Mouse (Mus musculus) heart, postnatal 0 days (tissue): ENCODE data around the gene Ctdnep1. TPM values are rescaled to one million over a fixed set of nuclear protein-coding genes. Genes with fewer than 3 reads are reported as not detected.

Experiments
- ATAC-seq: fragments of 200-750 bp; cut with Nextera tagmentation; 2 replicates; pipeline ENCODE4 v1.8.0; 2017; ENCODE audit warnings: low read depth, moderate number of reproducible peaks, moderate library complexity; ENCODE audit not compliant: insufficient read depth
- DNase-seq: peaks from one replicate; pipeline ENCODE4 v3.0.0-alpha.2; 2016; ENCODE audit warnings: low spot score
- H3K27ac ChIP-seq: fragments of 300-500 bp; sonication (generic); 2 replicates; pipeline ENCODE4 v1.5.1; 2014; ENCODE audit warnings: low read depth, mild to moderate bottlenecking
- H3K27me3 ChIP-seq: fragments of 300-500 bp; sonication (generic); 2 replicates; pipeline ENCODE4 v1.6.1; 2014; ENCODE audit warnings: low read length, mixed read lengths; ENCODE audit not compliant: control insufficient read depth, insufficient read depth
- H3K36me3 ChIP-seq: fragments of 300-500 bp; sonication (generic); replicated peaks from 2 replicates; pipeline ENCODE4 v1.6.1; 2014; ENCODE audit warnings: low read length, mixed read lengths; ENCODE audit not compliant: control insufficient read depth, insufficient read depth
- H3K4me1 ChIP-seq: fragments of 300-500 bp; sonication (generic); 2 replicates; pipeline ENCODE4 v1.6.1; 2014; ENCODE audit warnings: antibody characterized with exemption; ENCODE audit not compliant: control insufficient read depth, insufficient read depth
- H3K4me2 ChIP-seq: fragments of 300-500 bp; sonication (generic); 2 replicates; pipeline ENCODE4 v1.6.1; 2014; ENCODE audit warnings: low read depth, mild to moderate bottlenecking, low read length, moderate library complexity
- H3K4me3 ChIP-seq: fragments of 300-500 bp; sonication (generic); 2 replicates; pipeline ENCODE4 v1.5.1; 2014; ENCODE audit warnings: low read depth, low read length
- H3K9ac ChIP-seq: fragments of 300-500 bp; sonication (generic); replicated peaks from 2 replicates; pipeline ENCODE4 v1.6.1; 2014; ENCODE audit warnings: low read depth, low read length, mixed read lengths
- H3K9me3 ChIP-seq: fragments of 300-500 bp; sonication (generic); replicated peaks from 2 replicates; pipeline ENCODE4 v1.6.1; 2016; ENCODE audit warnings: low read length; ENCODE audit not compliant: control insufficient read depth
- CTCF ChIP-seq: IDR thresholded peaks from 2 replicates; pipeline ENCODE4 v1.5.1; 2016; ENCODE audit warnings: antibody characterized with exemption, control low read depth, low read depth
- EP300 ChIP-seq: IDR thresholded peaks from 2 replicates; pipeline ENCODE4 v1.6.1; 2016; ENCODE audit warnings: antibody characterized with exemption, low read depth
- WGBS: fragments of 180-500 bp; shearing (Covaris S2); extraction: QIAGEN DNeasy Blood & Tissue Kit; methylation state at CpG from one replicate; pipeline ENCODE4 v1.1.7; 2014; 5-methylcytosine and 5-hydroxymethylcytosine counted together
- polyA plus RNA-seq: library from polyadenylated mRNA; unstranded; fragments of >200 nt; fragmentation: Nextera tagmentation; extraction: Ambion mirVana; gene quantifications from 2 replicates; pipeline ENCODE4 v1.2.1, GENCODE M21; 2015
- total RNA-seq: library from RNA; depleted of rRNA; stranded (reverse); fragments of >200 nt; gene quantifications from 2 replicates; pipeline ENCODE4 v1.2.3, GENCODE M21; 2014; ENCODE audit warnings: low replicate concordance

Gene Ctdnep1
- total and polyA plus RNA-seq, 2 experiments from 2014 or later = 24.8 to 45.6 TPM

DNA sequence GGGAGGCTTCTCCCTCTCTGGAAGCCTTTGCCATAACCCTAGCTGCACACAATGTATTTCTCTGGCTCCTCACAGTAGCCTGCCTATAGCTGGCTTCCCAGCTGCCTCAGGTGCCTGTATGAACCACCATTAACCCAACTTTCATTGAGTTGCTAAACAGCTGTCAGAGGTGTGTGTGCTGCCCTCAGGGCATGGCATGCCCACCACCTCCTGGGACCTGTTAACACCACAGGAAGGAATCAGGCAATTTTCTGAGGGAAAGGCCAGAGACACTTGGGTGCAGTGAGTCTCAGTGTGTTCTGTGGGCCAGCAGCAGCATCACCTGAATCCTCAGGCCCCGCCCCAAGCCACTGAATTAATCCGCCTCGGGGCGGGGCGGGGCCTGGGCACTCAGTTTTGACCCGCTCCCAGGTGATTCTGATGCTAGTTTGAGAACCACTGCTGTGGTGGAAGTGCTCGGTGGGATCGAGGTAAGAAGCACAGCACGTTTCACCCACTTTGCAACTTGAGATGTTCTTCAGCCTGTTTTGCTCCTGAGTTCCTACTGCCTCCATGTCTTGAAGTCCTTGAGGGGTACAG is 42.5 kb upstream of the Ctdnep1 start:
- Histone ChIP-seq H3K27me3 (peaks cover 8% of the 10 kb centered on the region), H3K4me3 (no peak overlapping the region), H3K9ac (no peak overlapping the region), H3K27ac (no peak overlapping the region), H3K36me3 (peaks cover 14% of the 10 kb centered on the region), H3K4me2 (no peak overlapping the region), H3K9me3 (no peaks in the 10 kb centered on the region), H3K4me1 (peaks cover 30% of the 10 kb centered on the region)
- DNase-seq = no peak
- WGBS = 46% methylated on average over 9 of the region's 9 CpGs
- ATAC-seq = no peak
- TF ChIP-seq EP300 (no peak), CTCF (no peak)

DNA sequence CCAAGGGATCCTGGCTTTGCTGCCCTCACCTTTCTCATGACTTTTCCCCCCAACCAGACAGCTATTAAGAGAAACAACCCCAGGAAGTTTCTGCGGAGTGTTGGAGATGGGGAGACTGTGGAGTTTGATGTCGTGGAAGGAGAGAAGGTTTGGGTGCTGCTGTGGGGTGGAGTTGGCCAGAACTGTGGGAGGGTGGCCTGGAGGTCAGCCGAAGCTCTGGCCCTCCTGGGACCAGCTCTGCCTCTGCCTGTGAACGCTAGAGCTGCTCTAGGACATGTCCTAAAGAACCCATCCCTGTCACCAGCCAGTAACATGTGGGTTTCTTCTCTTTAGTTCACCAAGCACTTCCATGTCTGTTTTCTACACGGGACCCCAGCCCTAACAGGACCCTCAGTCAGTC is 41.8 kb upstream of the Ctdnep1 start:
- Histone ChIP-seq H3K27ac (no peak overlapping the region), H3K4me3 (no peak overlapping the region), H3K4me2 (no peak overlapping the region), H3K36me3 (peaks cover 20% of the 10 kb centered on the region), H3K4me1 (peaks cover 30% of the 10 kb centered on the region), H3K9me3 (no peaks in the 10 kb centered on the region), H3K27me3 (peaks cover 8% of the 10 kb centered on the region), H3K9ac (no peak overlapping the region)
- ATAC-seq (no peak), DNase-seq (no peak)
- WGBS = 52% methylated on average over 5 of the region's 5 CpGs
- TF ChIP-seq EP300 (no peak), CTCF (no peak)

DNA sequence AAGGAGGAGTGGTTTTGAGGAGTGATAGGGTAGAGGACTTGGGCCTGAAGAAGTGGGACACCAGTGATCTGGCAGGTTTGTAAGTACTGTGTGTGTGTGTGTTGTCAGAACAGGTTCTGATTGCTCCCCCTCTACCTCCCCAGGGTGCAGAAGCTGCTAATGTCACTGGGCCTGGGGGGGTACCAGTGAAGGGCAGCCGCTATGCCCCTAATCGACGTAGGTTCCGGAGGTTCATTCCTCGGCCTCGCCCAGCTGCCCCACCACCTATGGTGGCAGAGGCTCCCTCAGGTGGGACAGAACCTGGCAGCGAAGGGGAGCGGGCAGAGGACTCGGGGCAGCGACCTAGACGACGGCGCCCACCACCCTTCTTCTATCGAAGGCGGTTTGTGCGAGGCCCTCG is 41.2 kb upstream of the Ctdnep1 start:
- DNase-seq (no peak), ATAC-seq (no peak)
- H3K4me3 ChIP-seq = no peak overlapping the region
- no peak overlapping the region for H3K9ac ChIP-seq
- TF ChIP-seq EP300 (no peak), CTCF (no peak)
- H3K9me3 ChIP-seq = no peaks in the 10 kb centered on the region
- no peak overlapping the region for H3K4me2 ChIP-seq
- H3K27ac ChIP-seq = no peak overlapping the region
- peaks cover 30% of the 10 kb centered on the region for H3K4me1 ChIP-seq
- 90% methylated on average over 17 of the region's 17 CpGs for WGBS
- peaks cover 24% of the 10 kb centered on the region for H3K36me3 ChIP-seq
- peaks cover 7% of the 10 kb centered on the region for H3K27me3 ChIP-seq

DNA sequence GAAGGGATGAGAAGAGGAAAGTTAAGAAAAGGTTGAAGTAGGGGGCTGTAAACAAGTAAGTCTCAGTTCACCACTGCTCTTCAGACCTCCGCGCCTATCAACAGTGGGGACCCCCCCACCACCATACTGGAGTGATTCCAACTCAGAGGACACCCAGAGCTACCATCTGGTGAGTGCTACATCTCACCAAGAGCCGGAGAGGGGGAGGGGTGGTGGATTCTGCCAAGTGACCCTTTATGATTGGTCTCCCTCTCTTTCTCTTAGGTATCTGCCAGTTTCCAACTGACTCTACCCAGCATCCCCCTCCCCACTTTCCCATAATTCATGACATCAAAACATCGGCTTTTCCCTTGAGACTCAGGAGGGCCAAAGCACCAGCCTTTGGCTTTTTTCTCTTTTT is 40.0 kb upstream of the Ctdnep1 start:
- DNase-seq (no peak), ATAC-seq (no peak)
- Histone ChIP-seq H3K4me3 (no peak overlapping the region), H3K9ac (no peak overlapping the region), H3K27me3 (no peaks in the 10 kb centered on the region), H3K36me3 (peaks cover 36% of the 10 kb centered on the region), H3K27ac (no peak overlapping the region), H3K4me1 (peaks cover 28% of the 10 kb centered on the region), H3K9me3 (no peaks in the 10 kb centered on the region), H3K4me2 (no peak overlapping the region)
- WGBS = 65% methylated on average over 4 of the region's 4 CpGs
- TF ChIP-seq CTCF (no peak), EP300 (no peak)

DNA sequence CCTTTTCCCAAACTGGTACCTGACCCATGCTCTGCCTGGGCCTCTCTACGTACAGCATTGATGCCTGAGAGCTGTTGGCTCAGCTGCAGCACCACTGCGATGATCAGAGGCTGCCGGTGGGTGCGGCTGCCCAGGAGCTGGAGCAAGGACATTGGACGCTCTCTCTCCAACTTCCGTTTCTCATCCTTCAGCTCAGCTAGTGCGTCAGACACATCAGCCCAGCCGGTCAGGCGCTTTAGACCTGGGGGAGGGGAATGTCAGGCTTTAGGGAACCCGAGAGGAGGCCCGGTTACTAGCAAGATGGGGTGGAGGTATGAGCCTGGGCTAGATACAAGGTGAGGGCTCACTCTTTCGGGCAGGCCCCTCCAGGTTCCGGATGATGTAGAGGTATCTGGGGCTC is 35.7 kb upstream of the Ctdnep1 start:
- Histone ChIP-seq H3K4me2 (no peak overlapping the region), H3K4me1 (peaks cover 11% of the 10 kb centered on the region), H3K27ac (no peak overlapping the region), H3K27me3 (no peaks in the 10 kb centered on the region), H3K4me3 (no peak overlapping the region), H3K9ac (no peak overlapping the region), H3K36me3 (peaks cover 38% of the 10 kb centered on the region), H3K9me3 (no peaks in the 10 kb centered on the region)
- no peak for TF ChIP-seq CTCF
- TF ChIP-seq EP300 = no peak
- 66% methylated on average over 13 of the region's 13 CpGs for WGBS
- ATAC-seq (no peak), DNase-seq (no peak)
